Mouse (Mus musculus): Measurements from ENCODE around the gene Akr1b8. TPM values are rescaled to one million over a fixed set of nuclear protein-coding genes. Genes with fewer than 3 reads are reported as not detected.
"Not testable (repeated sequence)": the region's sequence is repeated elsewhere in the genome, so short reads cannot be mapped to it uniquely, and the experiment has no call there.

Akr1b8 gene
- polyA plus RNA-seq, 1 experiment from 2014 or later = 4.2 TPM

DNA sequence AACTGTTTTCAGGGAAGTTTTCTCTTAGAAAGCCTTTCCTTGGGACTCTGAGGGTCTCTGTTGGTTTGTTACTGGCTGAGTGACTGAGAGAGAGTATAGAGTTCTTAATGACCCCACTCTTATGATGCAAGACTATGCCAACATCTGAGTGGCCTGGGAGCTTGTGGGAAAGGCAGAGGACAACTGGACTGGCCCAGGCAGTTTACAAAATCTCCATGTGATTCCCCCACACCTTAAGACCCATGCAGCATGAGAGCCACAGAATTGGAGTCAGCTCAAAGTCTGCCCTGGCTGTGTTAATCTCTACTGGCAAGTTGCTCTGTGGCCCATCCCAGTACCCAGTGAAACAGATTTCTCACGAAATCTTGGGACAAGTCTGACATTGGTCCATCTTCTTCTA, 58.8 kb downstream of the Akr1b8 start:
- no peak overlapping the region for H3K9ac ChIP-seq
- H3K27me3 ChIP-seq (ENCODE audit: control insufficient read depth, insufficient read depth, low read length) = no peaks in the 10 kb centered on the region
- no peak for ATAC-seq (ENCODE audit: low FRiP score)
- WGBS = 88% methylated on average over 1 of the region's 1 CpGs
- no peak overlapping the region for H3K4me2 ChIP-seq (replicated peaks)
- no peaks in the 10 kb centered on the region for H3K4me1 ChIP-seq (replicated peaks; ENCODE audit: control insufficient read depth, insufficient read depth, low read length)
- no peaks in the 10 kb centered on the region for H3K36me3 ChIP-seq (replicated peaks; ENCODE audit: control insufficient read depth, insufficient read depth)
- no peak for DNase-seq (ENCODE audit: low spot score)
- H3K4me3 ChIP-seq (replicated peaks; ENCODE audit: low read length) = no peak overlapping the region
- no peak overlapping the region for H3K27ac ChIP-seq
- peaks cover 3% of the 10 kb centered on the region; the same call in 1 of the 2 replicates for H3K9me3 ChIP-seq (ENCODE audit: control insufficient read depth, low read length)

DNA sequence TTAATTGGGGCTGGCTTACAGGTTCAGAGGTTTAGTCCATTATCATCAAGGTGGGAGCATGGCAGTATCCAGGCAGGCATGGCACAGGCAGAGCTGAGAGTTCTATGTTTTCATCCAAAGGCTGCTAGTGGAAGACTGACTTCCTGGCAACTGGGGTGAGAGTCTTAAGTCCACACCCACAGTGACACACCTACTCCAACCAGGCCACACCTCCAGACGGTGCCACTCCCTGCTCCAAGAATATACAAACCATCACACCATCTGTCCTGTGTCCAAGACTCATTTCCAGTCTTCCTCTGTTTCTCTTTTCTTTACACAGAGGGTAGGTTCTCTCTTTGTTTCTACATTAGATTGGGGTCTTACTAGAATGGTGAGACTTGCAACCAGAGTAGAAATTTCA, 59.5 kb downstream of the Akr1b8 start:
- not testable (repeated sequence) for H3K36me3 ChIP-seq (replicated peaks; ENCODE audit: control insufficient read depth, insufficient read depth); H3K4me2 ChIP-seq (replicated peaks); H3K4me3 ChIP-seq (replicated peaks; ENCODE audit: low read length); H3K4me1 ChIP-seq (replicated peaks; ENCODE audit: control insufficient read depth, insufficient read depth, low read length); DNase-seq (ENCODE audit: low spot score); H3K9ac ChIP-seq; H3K27me3 ChIP-seq (ENCODE audit: control insufficient read depth, insufficient read depth, low read length); H3K27ac ChIP-seq; ATAC-seq (ENCODE audit: low FRiP score); H3K9me3 ChIP-seq (ENCODE audit: control insufficient read depth, low read length)
- WGBS = 76% methylated on average over 1 of the region's 1 CpGs

GRCm38 (mm10) chr6:34416521-34416920, 62.6 kb downstream of the Akr1b8 start:
- no peak overlapping the region for H3K4me2 ChIP-seq (replicated peaks)
- ATAC-seq (ENCODE audit: low FRiP score) (no peak), DNase-seq (ENCODE audit: low spot score) (no peak)
- H3K9me3 ChIP-seq (ENCODE audit: control insufficient read depth, low read length) = no peaks in the 10 kb centered on the region
- H3K4me1 ChIP-seq (replicated peaks; ENCODE audit: control insufficient read depth, insufficient read depth, low read length) = no peaks in the 10 kb centered on the region
- no peak overlapping the region for H3K27ac ChIP-seq
- H3K9ac ChIP-seq = no peak overlapping the region
- no peaks in the 10 kb centered on the region for H3K36me3 ChIP-seq (replicated peaks; ENCODE audit: control insufficient read depth, insufficient read depth)
- no peaks in the 10 kb centered on the region for H3K27me3 ChIP-seq (ENCODE audit: control insufficient read depth, insufficient read depth, low read length)
- 95% methylated on average over 2 of the region's 2 CpGs for WGBS
- no peak overlapping the region for H3K4me3 ChIP-seq (replicated peaks; ENCODE audit: low read length)

Other genes starting within 250 kb of the Akr1b8 start
- 46.5 and 51.0 TPM in 2 replicates for gene Slc35b4, start 177.0 kb upstream of the Akr1b8 start, polyA plus RNA-seq (2014; fragmentation: Nextera tagmentation; extraction: Ambion mirVana)
- 119 and 131 TPM in 2 replicates for gene Akr1b3, start 36.6 kb upstream of the Akr1b8 start, polyA plus RNA-seq (2014; fragmentation: Nextera tagmentation; extraction: Ambion mirVana)
- gene Akr1b10, start 30.1 kb downstream of the Akr1b8 start, polyA plus RNA-seq (2014; fragmentation: Nextera tagmentation; extraction: Ambion mirVana) = 10.4 and 13.2 TPM in 2 replicates
- 0.16 TPM in 1 of 2 replicates, not detected in the other for gene Akr1b7, start 58.2 kb downstream of the Akr1b8 start, polyA plus RNA-seq (2014; fragmentation: Nextera tagmentation; extraction: Ambion mirVana)
- 85.2 and 86.1 TPM in 2 replicates for gene Bpgm, start 122.1 kb downstream of the Akr1b8 start, polyA plus RNA-seq (2014; fragmentation: Nextera tagmentation; extraction: Ambion mirVana)
- 52.4 and 55.0 TPM in 2 replicates for gene Cald1, start 244.4 kb downstream of the Akr1b8 start, polyA plus RNA-seq (2014; fragmentation: Nextera tagmentation; extraction: Ambion mirVana)